ENCODE assay signal across 8 mouse cellular contexts in the genomic region with DNA sequence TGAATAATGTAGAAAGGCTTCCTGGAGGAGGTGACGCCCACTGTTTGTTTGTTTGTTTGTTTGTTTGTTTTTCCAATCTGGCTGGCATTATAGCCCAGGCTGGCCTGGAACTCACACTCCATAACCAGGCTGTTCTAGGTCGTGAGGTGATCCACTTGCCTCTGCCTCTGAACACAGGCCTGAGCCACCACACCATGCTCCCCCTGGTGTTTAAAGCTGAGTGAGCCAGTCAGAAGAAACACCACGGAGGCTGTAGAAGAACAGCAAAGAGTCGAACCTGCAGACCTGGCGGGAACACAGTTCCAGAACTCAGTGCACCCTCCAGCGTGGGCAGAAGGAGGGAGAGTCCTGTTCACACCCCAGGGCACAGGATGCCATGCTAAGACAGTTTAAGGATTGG.
DNase-seq lines count a peak whose midpoint lies in the region.

No protein-coding gene starts in this region.

- intact Hi-C loops in gastrocnemius, postnatal 14 days (cut with DNase I; ENCODE audit: low total_unique reads): loop anchor here (5.0 to 10.0 kb wide), 2 partner anchors 110 to 287 kb away; no protein-coding TSS in a partner anchor

- DNase-seq in adrenal gland, adult 2 months: peak; percentile 25
- no peak for DNase-seq in adrenal gland, adult 18-20 months (ENCODE audit: low spot score in 2 of 2)
- peak; percentile 30 for DNase-seq in kidney, adult 9 months
- no peak for DNase-seq in kidney, postnatal 14 days
- peak; percentile 52 for DNase-seq in R1 (ENCODE audit: low read depth, low spot score)
- DNase-seq in induced T-regulatory cell, adult 2 months (ENCODE audit: low read depth): peak; percentile 9
- DNase-seq in gastrocnemius, postnatal 14 days: no peak
- DNase-seq in urinary bladder, adult 18-20 months (ENCODE audit: low spot score in 2 of 2): no peak

Comparison
In these comparisons a context has a peak if more than half of its experiments do, and no peak if none do; other contexts are left out.
1. DNase-seq: peak in adrenal gland, adult 2 months (single experiment), kidney, adult 9 months (single experiment), R1 (single experiment) and induced T-regulatory cell, adult 2 months (single experiment); none in adrenal gland, adult 18-20 months (0 of 2), kidney, postnatal 14 days (single experiment), gastrocnemius, postnatal 14 days (single experiment) and urinary bladder, adult 18-20 months (0 of 2).